Mouse (Mus musculus) ovary, postnatal 14 days (tissue): ENCODE data around the gene Agpat3.

ENCODE experiments used
- DNase-seq: peaks from one replicate; pipeline ENCODE4 v3.0.0; 2022; ENCODE audit warnings: low spot score

Agpat3 gene

GRCm38 (mm10) chr10:78351887-78352665, at the start of gene Agpat3:
Agpat3 (minus strand) TSS chr10:78352489.
- DNase-seq: peak; percentile 56

DNA sequence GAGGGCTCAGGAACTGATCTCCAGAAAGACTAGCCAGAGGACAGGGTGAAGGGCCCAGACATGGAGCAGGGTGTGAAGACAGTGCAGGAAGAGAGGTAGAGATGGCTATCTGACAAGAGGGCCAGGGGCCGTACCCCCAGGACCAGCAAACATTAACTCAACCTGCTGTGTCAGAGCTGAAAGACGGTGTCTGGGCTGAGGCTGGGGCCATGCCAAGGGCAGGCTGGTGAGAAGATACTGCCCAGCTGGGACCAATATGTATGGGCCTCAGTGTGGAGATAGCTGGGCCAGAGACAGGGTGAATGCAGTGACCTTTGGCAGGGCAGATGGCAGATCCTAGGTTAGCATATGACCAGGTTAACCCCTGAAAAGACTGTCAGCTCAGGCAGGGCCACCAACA, 48.8 kb upstream of the Agpat3 start:
- no peak for DNase-seq

DNA sequence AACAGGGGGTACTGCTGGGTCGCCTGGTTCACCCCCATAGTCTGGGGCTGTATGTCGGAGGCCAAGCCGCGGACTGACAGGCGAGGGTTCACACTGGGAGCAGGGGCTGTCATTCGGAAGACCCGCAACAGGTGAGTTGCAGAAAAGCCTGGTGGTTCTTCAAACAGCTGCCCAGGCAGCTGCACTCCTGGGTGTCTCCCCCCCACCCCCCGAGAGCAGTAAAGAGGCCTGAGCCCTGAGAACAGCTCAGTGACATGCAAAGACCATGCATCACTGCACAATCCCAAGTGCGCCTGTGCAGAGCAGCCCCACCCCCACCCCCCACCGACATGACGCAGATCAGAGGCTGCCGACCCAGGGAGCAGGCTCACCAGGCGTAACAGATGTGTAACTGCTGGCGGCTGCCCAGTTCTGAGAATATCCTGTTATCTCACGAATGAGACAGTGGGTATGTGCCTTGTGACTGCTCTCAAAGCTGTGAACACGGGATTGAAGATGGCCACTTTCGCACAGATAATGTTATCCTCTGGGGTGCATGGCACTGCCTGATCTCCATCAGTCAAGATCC, 46.9 kb upstream of the Agpat3 start:
- no peak for DNase-seq

GRCm38 (mm10) chr10:78396625-78396885, 44.3 kb upstream of the Agpat3 start:
- no peak for DNase-seq

DNA sequence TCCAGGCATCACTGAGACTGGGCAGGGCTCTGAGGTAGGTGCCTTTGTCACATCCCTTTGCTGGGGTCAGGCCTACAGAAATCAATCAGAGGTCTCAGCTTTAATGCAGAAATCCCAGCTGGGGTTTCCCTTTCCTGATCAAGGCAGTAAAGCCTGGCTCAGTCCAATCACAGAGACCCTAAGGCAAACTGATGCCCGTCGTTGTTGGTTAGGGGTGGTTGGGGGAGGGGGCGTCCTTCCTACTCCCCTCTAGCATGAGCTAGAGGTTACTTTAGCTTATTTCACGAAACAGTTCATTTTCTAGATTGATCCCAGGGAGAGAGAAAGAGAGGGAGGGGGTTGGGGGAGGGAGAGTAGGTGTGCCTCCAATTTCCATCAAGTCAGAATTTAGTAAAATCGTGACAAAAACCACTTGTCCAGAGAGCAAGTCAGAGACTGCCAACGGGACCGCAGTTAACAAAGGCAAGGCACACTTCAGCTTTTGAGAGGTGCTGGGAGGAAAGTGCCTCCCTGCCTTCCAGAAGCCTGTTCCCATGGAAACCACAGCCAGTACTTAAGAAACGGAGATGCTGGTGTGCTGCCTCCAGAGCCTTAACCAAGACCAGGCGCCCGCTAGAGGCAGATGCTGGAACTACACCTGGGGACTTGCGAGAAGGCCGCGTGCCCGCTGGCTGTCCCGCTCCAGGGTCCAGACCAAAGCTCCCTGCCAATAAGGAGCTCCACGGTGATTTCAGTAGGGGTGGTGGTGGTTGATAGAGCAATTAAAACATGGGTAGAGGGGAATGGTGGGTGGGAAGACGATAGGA, 43.7 kb upstream of the Agpat3 start:
- peak; percentile 97 for DNase-seq

GRCm38 (mm10) chr10:78395377-78395776, 43.1 kb upstream of the Agpat3 start:
- no peak for DNase-seq

DNA sequence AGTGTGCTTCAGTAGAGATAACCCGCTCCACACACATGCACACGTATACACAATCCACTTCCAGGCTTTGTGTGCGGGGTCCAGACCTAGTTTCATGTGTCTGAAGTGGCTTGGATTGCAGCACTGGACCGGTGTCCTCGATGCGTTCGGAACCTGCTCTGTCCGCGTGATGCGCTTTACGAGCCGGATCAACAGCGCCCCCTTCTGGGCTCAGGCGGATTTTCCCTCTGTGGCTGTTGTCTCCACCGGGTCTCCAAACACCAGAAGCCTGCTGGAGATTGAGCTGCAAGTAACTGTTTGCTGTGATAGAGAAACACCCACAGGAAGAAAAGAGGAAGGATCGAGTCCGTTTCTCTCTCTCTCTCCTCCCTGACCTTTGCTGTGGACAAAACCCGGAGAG, 39.8 kb upstream of the Agpat3 start:
- DNase-seq: peak; percentile 70

DNA sequence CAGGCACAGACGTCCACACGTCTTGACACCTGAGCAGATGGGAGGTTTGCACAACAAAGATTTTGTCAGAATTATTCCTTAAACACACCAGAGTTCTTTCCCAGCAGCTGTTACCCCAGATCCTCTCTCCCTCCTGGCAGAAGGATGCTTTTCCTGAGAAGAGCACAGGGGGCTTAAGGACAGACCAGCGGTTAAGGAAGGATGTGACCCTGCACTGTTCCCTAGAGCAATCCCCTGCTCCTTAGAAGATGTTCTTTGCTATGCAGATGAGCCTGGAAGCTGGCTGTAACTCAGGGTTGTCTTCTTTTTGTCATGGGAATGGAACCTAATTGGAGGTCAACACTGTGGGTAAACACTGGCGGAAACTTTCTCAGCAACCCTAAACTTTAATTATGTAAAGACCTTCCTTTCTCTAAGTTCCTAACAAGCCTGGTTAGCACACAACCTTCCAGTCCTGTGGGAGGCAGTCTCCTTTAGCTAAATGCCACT, 38.7 kb upstream of the Agpat3 start:
- DNase-seq: no peak

- DNase-seq: no peak
These were observed 36.1 kb upstream of the Agpat3 start for GRCm38 (mm10) chr10:78388216-78388980.

DNA sequence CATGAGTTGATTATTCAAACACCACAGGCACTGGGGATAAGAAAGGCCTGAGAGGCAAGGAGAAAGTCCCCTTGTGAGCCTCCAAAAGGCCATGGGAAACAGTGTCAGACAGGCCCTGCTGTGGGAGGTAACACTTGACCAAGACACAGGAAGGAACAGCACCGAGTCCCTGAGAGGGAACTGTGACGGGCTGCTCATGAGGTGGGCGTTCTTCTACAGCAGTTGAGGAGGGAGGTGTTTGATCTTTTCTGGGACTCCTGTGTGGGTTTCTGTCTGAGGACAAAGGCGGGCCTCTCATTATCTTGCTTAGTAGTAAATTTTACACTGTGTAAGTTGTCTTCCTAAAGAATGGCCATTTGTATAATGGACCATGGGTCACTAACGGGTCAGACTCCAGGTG, 33.2 kb upstream of the Agpat3 start:
- DNase-seq: no peak

DNA sequence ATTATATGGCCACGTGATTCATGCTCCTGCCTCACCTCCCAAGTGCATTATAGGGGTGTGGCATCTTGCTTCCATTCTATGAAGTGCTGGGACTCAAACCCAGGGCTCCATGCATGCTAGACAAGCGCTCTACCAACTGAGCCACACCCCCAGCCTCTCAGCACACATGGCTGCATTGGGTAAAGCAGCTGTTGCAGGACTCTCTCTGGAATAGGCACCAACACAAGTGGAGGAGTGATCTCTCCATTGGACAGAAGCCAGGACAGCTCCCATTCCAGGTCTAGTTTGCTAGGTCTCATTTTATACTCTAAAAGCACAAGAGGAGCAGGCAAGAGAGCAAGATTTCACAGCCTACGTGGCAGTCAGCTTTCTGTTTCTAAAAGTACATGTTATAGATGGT, 31.3 kb upstream of the Agpat3 start:
- no peak for DNase-seq

- no peak for DNase-seq
These were observed 26.2 kb upstream of the Agpat3 start for GRCm38 (mm10) chr10:78378516-78378915.

DNA sequence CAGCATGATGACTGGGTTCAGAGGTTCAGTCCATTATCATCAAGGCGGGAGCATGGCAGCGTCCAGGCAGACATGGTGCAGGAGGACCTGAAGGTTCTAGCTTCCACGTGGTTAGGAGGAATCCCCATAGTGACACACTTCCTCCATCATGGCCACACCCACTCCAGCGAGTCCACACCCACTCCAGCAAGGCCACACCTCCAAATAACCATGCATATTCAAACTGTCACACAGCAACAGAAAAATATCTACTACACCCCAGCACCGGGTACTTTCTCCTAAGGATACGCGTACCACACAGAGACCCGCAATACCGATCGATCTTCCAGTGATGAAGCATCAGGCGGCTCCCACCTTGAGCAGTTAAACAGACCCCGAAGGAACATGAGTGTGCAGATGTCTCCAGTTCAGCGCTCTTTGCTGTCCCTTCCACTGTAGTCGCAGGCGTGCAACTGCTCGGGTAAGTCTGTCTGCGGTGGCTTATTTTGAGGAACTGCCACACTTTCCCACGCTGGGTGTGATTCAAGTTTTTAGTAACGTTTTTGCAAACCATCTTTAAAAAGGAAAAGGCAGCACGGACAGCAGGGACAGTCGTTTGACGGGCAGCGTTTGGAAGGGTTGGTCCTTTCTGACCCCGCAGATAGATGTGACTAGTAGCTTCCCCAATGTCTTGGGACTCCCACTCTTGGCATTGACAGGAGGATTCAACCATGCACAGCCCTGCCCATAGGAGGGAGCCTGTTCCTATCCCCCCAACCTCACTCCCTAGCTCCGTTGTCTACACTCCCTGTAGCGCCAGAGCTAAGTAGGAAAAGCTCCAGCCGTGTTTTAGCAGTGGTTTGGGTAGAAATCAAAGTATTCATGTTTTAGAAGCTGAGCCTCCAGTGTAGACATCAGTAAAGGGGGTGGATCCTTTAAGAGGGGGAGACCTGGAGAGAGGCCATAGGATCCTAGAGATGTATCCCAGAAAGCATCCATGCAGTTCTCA, 20.7 kb upstream of the Agpat3 start:
- no peak for DNase-seq

DNA sequence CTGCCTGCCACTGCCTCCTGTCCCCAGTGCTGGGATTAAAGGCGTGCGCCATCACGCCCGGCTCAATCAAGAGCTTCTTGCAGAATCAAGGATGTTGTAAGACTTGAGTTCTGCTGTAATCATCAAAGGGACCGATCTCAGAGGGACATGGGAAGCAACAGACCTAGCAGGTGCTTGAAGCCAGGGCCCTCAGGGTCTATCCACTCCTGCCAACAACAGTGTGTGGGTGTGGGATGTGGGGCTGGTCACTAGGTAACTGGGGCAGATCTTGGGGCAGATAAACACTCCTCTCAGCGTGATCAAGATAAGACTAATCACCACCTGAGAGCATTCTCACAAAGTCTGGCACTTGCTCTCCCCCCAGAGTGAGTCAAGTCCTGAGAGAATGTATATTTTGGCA, 19.5 kb upstream of the Agpat3 start:
- no peak for DNase-seq

DNA sequence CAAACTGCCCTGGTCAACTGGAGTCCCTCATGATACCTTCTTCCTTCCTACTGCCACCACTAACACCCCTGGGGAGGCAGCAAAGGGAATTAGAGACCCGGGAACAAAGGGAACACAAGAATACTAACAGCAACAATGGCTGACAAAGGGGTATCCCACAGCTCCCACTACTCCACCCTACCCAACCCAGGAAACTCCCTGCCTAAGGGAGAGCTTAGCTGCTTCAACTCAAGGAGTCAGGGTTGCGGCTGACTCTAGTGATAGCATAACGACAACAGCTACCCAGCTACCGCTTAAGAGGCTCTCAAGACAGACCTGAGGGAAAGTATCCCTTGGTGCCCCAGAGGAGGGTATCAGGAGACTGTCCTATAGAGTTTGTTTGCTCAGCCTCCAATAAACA, 15.3 kb upstream of the Agpat3 start:
- no peak for DNase-seq

- no peak for DNase-seq
These were observed 14.6 kb upstream of the Agpat3 start for GRCm38 (mm10) chr10:78366851-78367312.

GRCm38 (mm10) chr10:78366195-78366834, 14.0 kb upstream of the Agpat3 start:
- no peak for DNase-seq

- no peak for DNase-seq
These were observed 13.3 kb upstream of the Agpat3 start for GRCm38 (mm10) chr10:78365555-78365954.

DNA sequence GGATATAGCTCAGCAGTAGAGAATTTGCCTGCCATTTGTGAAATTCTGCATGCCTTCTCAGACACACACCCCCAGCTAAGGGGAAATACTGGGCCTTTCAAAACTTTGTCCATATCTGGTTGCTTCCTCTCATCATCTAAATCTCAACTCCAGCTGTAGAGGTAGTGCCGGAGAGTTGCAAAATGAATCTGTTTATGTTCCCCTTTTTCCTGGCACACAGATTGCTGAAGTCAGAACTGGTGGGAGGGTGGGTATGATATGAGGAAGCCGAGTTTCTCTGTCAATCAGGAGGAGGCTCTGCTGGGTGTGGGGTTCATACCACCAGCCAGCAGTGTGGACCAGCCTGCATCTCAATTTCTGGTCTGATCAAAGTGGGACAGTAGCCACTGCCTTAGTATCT, 11.8 kb upstream of the Agpat3 start:
- no peak for DNase-seq

- DNase-seq: no peak
These were observed 11.1 kb upstream of the Agpat3 start for GRCm38 (mm10) chr10:78363366-78363765.

GRCm38 (mm10) chr10:78361951-78362350, 9.7 kb upstream of the Agpat3 start:
- no peak for DNase-seq
